Mouse (Mus musculus) forelimb bud, embryonic 11.5 days (tissue): ENCODE measurements around the gene Hsd17b1.

ENCODE experiments used
- DNase-seq: peaks from one replicate; pipeline ENCODE4 v3.0.0-alpha.2; 2012; ENCODE audit warnings: low read depth, low spot score

The Hsd17b1 gene

DNA sequence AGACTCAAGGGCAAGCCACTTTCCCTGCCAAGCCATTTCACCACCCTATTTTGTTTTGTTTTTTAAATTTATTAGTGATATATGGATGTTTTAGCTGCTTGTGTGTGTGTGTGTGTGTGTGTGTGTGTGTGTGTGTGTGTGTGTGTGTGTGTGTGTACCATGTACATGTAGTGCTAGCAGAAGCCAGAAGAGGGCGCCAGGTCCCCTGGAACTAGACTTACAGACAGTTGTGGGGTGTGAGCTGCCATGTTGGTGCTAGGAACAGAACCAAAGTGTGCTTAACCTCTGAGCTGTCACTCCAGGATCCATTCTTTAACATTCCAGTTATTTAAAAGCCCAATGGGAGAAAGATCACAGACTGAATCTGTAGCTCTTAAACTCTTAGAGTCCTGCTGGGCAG lies 48.9 kb downstream of the Hsd17b1 start:
- no peak for DNase-seq

DNA sequence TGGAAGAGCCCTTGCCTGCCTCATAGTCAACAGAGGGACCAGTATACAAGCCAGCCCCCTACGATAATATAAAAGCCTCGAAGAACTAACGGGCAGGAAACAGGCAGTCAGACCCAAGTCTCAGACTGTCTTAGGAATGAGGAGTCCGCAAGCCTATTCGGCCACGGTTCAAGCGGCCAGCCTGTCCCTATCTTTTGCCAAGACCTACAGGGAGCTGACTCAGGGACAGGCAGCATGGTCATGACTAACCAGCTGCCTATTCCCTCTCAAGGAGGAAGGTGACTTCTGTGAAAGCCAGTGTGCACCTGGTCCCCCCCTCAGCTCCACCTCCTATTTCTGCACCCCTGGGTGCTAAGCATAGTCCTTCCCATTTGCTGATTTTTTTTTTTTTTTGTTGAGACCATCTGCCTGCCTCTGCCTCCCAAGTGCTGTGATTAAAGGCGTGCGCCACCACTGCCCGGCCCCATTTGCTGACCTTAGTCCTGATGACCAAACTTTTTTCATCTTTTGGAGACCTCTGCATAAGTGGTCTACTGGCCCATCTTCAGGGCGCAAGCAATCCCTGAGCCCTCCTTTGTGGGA lies 50.9 kb downstream of the Hsd17b1 start:
- no peak for DNase-seq
